Comparison of ENCODE assay signal across 9 mouse cellular contexts in genomic region chr7:38189136-38189982, GRCm38 (mm10). TPM values are rescaled to one million over a fixed set of nuclear protein-coding genes. Genes with fewer than 3 reads are reported as not detected.
A peak's percentile ranks its signal among the peaks of the same experiment; 100 is the strongest.
DNase-seq lines count a peak whose midpoint lies in the region; ATAC-seq lines count a peak whose summit lies in the region.
"Had no signal": no experiment of that assay in that cellular context is flagged by ENCODE, and none has a peak within 500 bp of the region (broad histone marks: within the 10 kb centered on the region; RNA-seq: fewer than 3 reads in every experiment).

No protein-coding gene starts in this region.

- peak; percentile 53; the same call in 1 of the 2 replicates for ATAC-seq in embryonic facial prominence, embryonic 14.5 days (ENCODE audit: low read depth)
- peak; percentile 85 for ATAC-seq in megakaryocyte, adult 5-6 weeks (ENCODE audit: poor library complexity, severe bottlenecking)

- H3K4me1 ChIP-seq in embryonic facial prominence, embryonic 14.5 days (ENCODE audit: control insufficient read depth, insufficient read depth, low read length) = peaks cover 1% of the 10 kb centered on the region; the same call in 1 of the 2 replicates
- peaks cover 5% of the 10 kb centered on the region for H3K4me1 ChIP-seq in embryonic facial prominence, embryonic 10.5 days

- H3K4me2 ChIP-seq in embryonic facial prominence, embryonic 14.5 days (ENCODE audit: low read depth, low read length) = no peak overlapping the region

- 64% methylated on average over 15 of the region's 15 CpGs for WGBS in embryonic facial prominence, embryonic 14.5 days
- WGBS in embryonic facial prominence, embryonic 10.5 days = 84% methylated on average over 15 of the region's 15 CpGs

- H3K36me3 ChIP-seq in embryonic facial prominence, embryonic 14.5 days (ENCODE audit: control insufficient read depth, insufficient read depth, low read length) = 0 out of 2 replicates have a peak, but pooled peaks cover 12% of the 10 kb centered on the region
- peaks cover 16% of the 10 kb centered on the region for H3K36me3 ChIP-seq in embryonic facial prominence, embryonic 10.5 days (replicated peaks)

- no peak for DNase-seq in embryonic facial prominence, embryonic 14.5 days (ENCODE audit: low spot score)
- no peak for DNase-seq in embryonic facial prominence, embryonic 10.5 days (ENCODE audit: low spot score)
- peak; percentile 43 for DNase-seq in urinary bladder, postnatal 36 days (ENCODE audit: low spot score in 2 of 2)
- no peak for DNase-seq in urinary bladder, postnatal 4 days (ENCODE audit: low spot score in 2 of 2)
- peak; percentile 63 for DNase-seq in thymus, postnatal 4 days
- DNase-seq in cerebellum, postnatal 25 days = no peak
- no peak for DNase-seq in adrenal gland, postnatal 25 days
- DNase-seq: cerebellum, adult 11 months had no signal

- H3K27ac ChIP-seq in embryonic facial prominence, embryonic 14.5 days (replicated peaks; ENCODE audit: low read depth, low read length) = no peak overlapping the region
- no peak overlapping the region for H3K27ac ChIP-seq in embryonic facial prominence, embryonic 10.5 days (replicated peaks)

- no peaks in the 10 kb centered on the region for H3K27me3 ChIP-seq in embryonic facial prominence, embryonic 14.5 days (replicated peaks; ENCODE audit: control insufficient read depth, insufficient read depth, low read length)
- no peaks in the 10 kb centered on the region for H3K27me3 ChIP-seq in embryonic facial prominence, embryonic 10.5 days (replicated peaks; ENCODE audit: low read depth, poor library complexity, severe bottlenecking)

- no peak overlapping the region for H3K4me3 ChIP-seq in embryonic facial prominence, embryonic 14.5 days (ENCODE audit: low read depth, low read length)
- H3K4me3 ChIP-seq in embryonic facial prominence, embryonic 10.5 days = no peak overlapping the region

- H3K9me3 ChIP-seq in embryonic facial prominence, embryonic 14.5 days (ENCODE audit: control insufficient read depth, low read length) = no peaks in the 10 kb centered on the region
- H3K9me3 ChIP-seq in embryonic facial prominence, embryonic 10.5 days = no peaks in the 10 kb centered on the region

- no peak overlapping the region for H3K9ac ChIP-seq in embryonic facial prominence, embryonic 14.5 days (ENCODE audit: low read depth, low read length)

RNA-seq across cellular contexts. Expression of gene 1600014C10Rik, which starts 6.3 kb away (rescaled TPM):
- polyA plus RNA-seq in embryonic facial prominence, embryonic 14.5 days (2014; fragmentation: Nextera tagmentation; extraction: Ambion mirVana) = 15.6 and 17.5 TPM in 2 replicates
- 15.5 and 17.4 TPM in 2 replicates for polyA plus RNA-seq in embryonic facial prominence, embryonic 10.5 days (2016; fragmentation: Nextera tagmentation; extraction: Ambion mirVana)
- 25.9 and 34.5 TPM in 2 replicates for total RNA-seq in megakaryocyte, adult 5-6 weeks (2015)
- 39.5 and 40.5 TPM in 2 replicates for total RNA-seq in megakaryocyte, adult 5-6 weeks (2017)
- 31.1 and 39.9 TPM in 2 replicates for total RNA-seq in adrenal gland, postnatal 25 days (2021)

RNA-seq across cellular contexts. Expression of gene Plekhf1, which starts 38.5 kb away (rescaled TPM):
- 4.5 and 5.1 TPM in 2 replicates for polyA plus RNA-seq in embryonic facial prominence, embryonic 14.5 days (2014; fragmentation: Nextera tagmentation; extraction: Ambion mirVana)
- polyA plus RNA-seq in embryonic facial prominence, embryonic 10.5 days (2016; fragmentation: Nextera tagmentation; extraction: Ambion mirVana) = 3.0 and 3.3 TPM in 2 replicates
- 0.43 and 0.74 TPM in 2 replicates for total RNA-seq in megakaryocyte, adult 5-6 weeks (2015)
- 1.0 and 1.3 TPM in 2 replicates for total RNA-seq in megakaryocyte, adult 5-6 weeks (2017)
- total RNA-seq in adrenal gland, postnatal 25 days (2021) = 1.9 and 2.2 TPM in 2 replicates

Comparison
In these comparisons a context has a peak if more than half of its experiments do, and no peak if none do; other contexts are left out.
1. DNase-seq: peak in urinary bladder, postnatal 36 days (2 of 2) and thymus, postnatal 4 days (single experiment); none in embryonic facial prominence, embryonic 14.5 days (single experiment), embryonic facial prominence, embryonic 10.5 days (single experiment), urinary bladder, postnatal 4 days (0 of 2), cerebellum, postnatal 25 days (0 of 2) and adrenal gland, postnatal 25 days (single experiment).